In genomic region chr15:77822057-77822466, GRCm38 (mm10) we compare ENCODE assay signal across 7 mouse cellular contexts. TPM values are rescaled to one million over a fixed set of nuclear protein-coding genes. Genes with fewer than 3 reads are reported as not detected.
DNase-seq lines count a peak whose midpoint lies in the region; ATAC-seq and TF ChIP-seq lines count a peak whose summit lies in the region.

No protein-coding gene starts in this region.

- H3K9ac ChIP-seq in liver, embryonic 16.5 days (ENCODE audit: low read depth, low read length): no peak overlapping the region; the same call in 1 of the 2 replicates
- H3K9ac ChIP-seq in neural tube, embryonic 15.5 days (replicated peaks): no peak overlapping the region

- 0 out of 2 replicates have a peak overlapping the region, but pooled peaks have one; percentile 19 for H3K4me2 ChIP-seq in liver, embryonic 16.5 days (ENCODE audit: low read depth, low read length)
- no peak overlapping the region for H3K4me2 ChIP-seq in neural tube, embryonic 15.5 days

- TF ChIP-seq CTCF in E14TG2a.4 (conservative IDR thresholded peaks at IDR 0.05; ENCODE audit: low read length): no peak

- peak; percentile 60 for ATAC-seq in liver, embryonic 16.5 days (ENCODE audit: low read depth)
- no peak for ATAC-seq in neural tube, embryonic 15.5 days (ENCODE audit: low FRiP score)

- no peaks in the 10 kb centered on the region for H3K9me3 ChIP-seq in E14TG2a.4 (ENCODE audit: low read length)
- no peaks in the 10 kb centered on the region for H3K9me3 ChIP-seq in liver, embryonic 16.5 days (replicated peaks; ENCODE audit: control insufficient read depth, low read length)
- no peaks in the 10 kb centered on the region for H3K9me3 ChIP-seq in neural tube, embryonic 15.5 days (replicated peaks)

- peaks cover 99% of the 10 kb centered on the region for H3K4me1 ChIP-seq in E14TG2a.4 (replicated peaks; ENCODE audit: low read depth, low read length)
- peaks cover 79% of the 10 kb centered on the region for H3K4me1 ChIP-seq in liver, embryonic 16.5 days (ENCODE audit: control insufficient read depth, low read depth, low read length)
- H3K4me1 ChIP-seq in neural tube, embryonic 15.5 days: peaks cover 38% of the 10 kb centered on the region

- DNase-seq in R1 (ENCODE audit: low read depth, low spot score): peak; percentile 51
- DNase-seq in kidney, adult 9 months: peak; percentile 78
- no peak for DNase-seq in spleen, adult 12 weeks (ENCODE audit: low spot score)
- no peak for DNase-seq in left cerebral cortex, adult 9 months (ENCODE audit: low spot score in 2 of 2)

- peaks cover 72% of the 10 kb centered on the region for H3K36me3 ChIP-seq in E14TG2a.4 (ENCODE audit: insufficient read depth, low read length)
- H3K36me3 ChIP-seq in liver, embryonic 16.5 days (ENCODE audit: control insufficient read depth, insufficient read depth): no peaks in the 10 kb centered on the region
- H3K36me3 ChIP-seq in neural tube, embryonic 15.5 days: no peaks in the 10 kb centered on the region

- H3K27ac ChIP-seq in liver, embryonic 16.5 days (ENCODE audit: low read length): peak overlapping the region; percentile 80
- no peak overlapping the region for H3K27ac ChIP-seq in neural tube, embryonic 15.5 days (replicated peaks)

- WGBS in liver, embryonic 16.5 days (ENCODE audit: insufficient replicate concordance): 40% methylated on average over 5 of the region's 5 CpGs
- 65% methylated on average over 5 of the region's 5 CpGs for WGBS in neural tube, embryonic 15.5 days

- H3K4me3 ChIP-seq in E14TG2a.4 (replicated peaks; ENCODE audit: low read length): peak overlapping the region; percentile 50; the same call in 1 of the 2 replicates
- H3K4me3 ChIP-seq in liver, embryonic 16.5 days (ENCODE audit: low read depth, low read length): no peak overlapping the region
- H3K4me3 ChIP-seq in neural tube, embryonic 15.5 days (replicated peaks): no peak overlapping the region

- no peaks in the 10 kb centered on the region for H3K27me3 ChIP-seq in E14TG2a.4 (ENCODE audit: insufficient read depth, low read length)
- H3K27me3 ChIP-seq in liver, embryonic 16.5 days (ENCODE audit: control insufficient read depth, insufficient read depth, low read depth, low read length): no peaks in the 10 kb centered on the region
- H3K27me3 ChIP-seq in neural tube, embryonic 15.5 days (replicated peaks): no peaks in the 10 kb centered on the region

RNA-seq across cellular contexts. Expression of gene Myh9, which starts 19.9 kb away (rescaled TPM):
- polyA plus RNA-seq in liver, embryonic 16.5 days (2015; fragmentation: Nextera tagmentation; extraction: Ambion mirVana): 19.7 and 21.9 TPM in 2 replicates
- 9.6 and 17.7 TPM in 2 replicates for polyA plus RNA-seq in neural tube, embryonic 15.5 days (2015; fragmentation: Nextera tagmentation; extraction: Ambion mirVana)

Comparison
In these comparisons a context has a peak if more than half of its experiments do, and no peak if none do; other contexts are left out.
1. DNase-seq: peak in R1 (single experiment) and kidney, adult 9 months (single experiment); none in spleen, adult 12 weeks (single experiment) and left cerebral cortex, adult 9 months (0 of 2).